Comparison of ENCODE assay signal across 25 mouse cellular contexts in the genomic region with DNA sequence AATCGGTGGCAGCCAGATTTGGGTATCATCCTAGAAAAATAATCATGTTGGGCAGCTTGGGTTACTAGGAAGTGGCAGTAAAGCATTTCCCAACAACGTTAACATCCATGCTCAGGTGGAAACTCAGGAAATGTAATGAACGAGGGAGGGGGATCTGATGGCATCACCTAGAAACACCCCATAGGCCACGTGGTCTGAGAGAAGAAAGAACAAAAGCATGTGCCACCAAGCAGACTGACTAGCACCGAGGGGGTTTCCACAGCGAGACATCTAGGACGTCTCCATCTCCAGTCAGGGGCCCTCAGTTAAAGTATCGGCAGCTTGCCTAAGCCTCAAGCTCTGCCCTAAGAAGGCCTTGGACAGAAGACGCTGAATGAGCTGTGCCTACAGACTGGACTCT. TPM values are rescaled to one million over a fixed set of nuclear protein-coding genes. Genes with fewer than 3 reads are reported as not detected.
DNase-seq lines count a peak whose midpoint lies in the region; ATAC-seq lines count a peak whose summit lies in the region.
"Had no signal": no experiment of that assay in that cellular context is flagged by ENCODE, and none has a peak within 500 bp of the region (broad histone marks: within the 10 kb centered on the region; RNA-seq: fewer than 3 reads in every experiment).

No protein-coding gene starts in this region.

- no peak overlapping the region for H3K27ac ChIP-seq in kidney, embryonic 14.5 days (ENCODE audit: low read depth, low read length)
- H3K27ac ChIP-seq: embryonic facial prominence, embryonic 10.5 days; embryonic facial prominence, embryonic 13.5 days; forebrain, embryonic 12.5 days; forebrain, embryonic 15.5 days; heart, adult 2 months; heart, embryonic 10.5 days; heart, embryonic 13.5 days; hindbrain, embryonic 12.5 days; hindbrain, embryonic 15.5 days; intestine, embryonic 15.5 days had no signal

- H3K4me2 ChIP-seq in kidney, embryonic 14.5 days (replicated peaks; ENCODE audit: low read depth, low read length) = no peak overlapping the region
- H3K4me2 ChIP-seq: embryonic facial prominence, embryonic 13.5 days; forebrain, embryonic 12.5 days; forebrain, embryonic 15.5 days; heart, embryonic 13.5 days; hindbrain, embryonic 12.5 days; hindbrain, embryonic 15.5 days; intestine, embryonic 15.5 days had no signal

- no peak overlapping the region for H3K9ac ChIP-seq in kidney, embryonic 14.5 days (ENCODE audit: low read depth, low read length)
- H3K9ac ChIP-seq: embryonic facial prominence, embryonic 13.5 days; forebrain, embryonic 12.5 days; forebrain, embryonic 15.5 days; heart, embryonic 13.5 days; hindbrain, embryonic 12.5 days; hindbrain, embryonic 15.5 days; intestine, embryonic 15.5 days had no signal

- peak; percentile 60 for ATAC-seq in CD4-positive, CD25-positive, alpha-beta regulatory T cell, adult 4 months
- peak; percentile 58 for ATAC-seq in inflammation-experienced regulatory T-cells, adult 6 months
- no peak for ATAC-seq in kidney, embryonic 14.5 days (ENCODE audit: low FRiP score, low TSS enrichment)
- ATAC-seq: forebrain, embryonic 15.5 days; intestine, embryonic 15.5 days had no signal

- H3K4me1 ChIP-seq in kidney, embryonic 14.5 days (ENCODE audit: control insufficient read depth, insufficient read depth, low read length) = no peaks in the 10 kb centered on the region
- H3K4me1 ChIP-seq: embryonic facial prominence, embryonic 13.5 days; forebrain, embryonic 12.5 days; hindbrain, embryonic 12.5 days; hindbrain, embryonic 15.5 days; intestine, embryonic 15.5 days had no signal

- no peak overlapping the region for H3K4me3 ChIP-seq in kidney, embryonic 14.5 days (ENCODE audit: low read length)
- H3K4me3 ChIP-seq: embryonic facial prominence, embryonic 10.5 days; embryonic facial prominence, embryonic 13.5 days; erythroblast, embryonic 14.5 days; forebrain, embryonic 12.5 days; forebrain, embryonic 15.5 days; heart, adult 2 months; heart, embryonic 10.5 days; heart, embryonic 13.5 days; hindbrain, embryonic 12.5 days; hindbrain, embryonic 15.5 days; intestine, embryonic 15.5 days had no signal

- DNase-seq in heart, adult 11 months = peak; percentile 72
- no peak for DNase-seq in heart, postnatal 4 days
- no peak for DNase-seq in lung, postnatal 36 days
- DNase-seq: adrenal gland, postnatal 10 days; adrenal gland, postnatal 36 days; cerebellum, postnatal 10 days; cerebellum, postnatal 36 days; embryo, embryonic 11 days; gastrocnemius, postnatal 25 days; heart, postnatal 14 days; kidney, adult 11 months had no signal

- 87% methylated on average over 9 of the region's 9 CpGs for WGBS in kidney, embryonic 14.5 days

- H3K27me3 ChIP-seq in kidney, embryonic 14.5 days (ENCODE audit: control insufficient read depth, insufficient read depth, low read length) = no peaks in the 10 kb centered on the region
- H3K27me3 ChIP-seq: embryonic facial prominence, embryonic 13.5 days; forebrain, embryonic 12.5 days; forebrain, embryonic 15.5 days; heart, embryonic 13.5 days; hindbrain, embryonic 12.5 days; hindbrain, embryonic 15.5 days; intestine, embryonic 15.5 days had no signal

- H3K9me3 ChIP-seq in kidney, embryonic 14.5 days (ENCODE audit: control insufficient read depth, low read length) = no peaks in the 10 kb centered on the region
- H3K9me3 ChIP-seq: embryonic facial prominence, embryonic 10.5 days; embryonic facial prominence, embryonic 13.5 days; forebrain, embryonic 12.5 days; forebrain, embryonic 15.5 days; heart, embryonic 10.5 days; heart, embryonic 13.5 days; hindbrain, embryonic 12.5 days; hindbrain, embryonic 15.5 days; intestine, embryonic 15.5 days had no signal

- H3K36me3 ChIP-seq in kidney, embryonic 14.5 days (ENCODE audit: control insufficient read depth, insufficient read depth, low read length) = no peaks in the 10 kb centered on the region
- H3K36me3 ChIP-seq: embryonic facial prominence, embryonic 10.5 days; embryonic facial prominence, embryonic 13.5 days; forebrain, embryonic 12.5 days; forebrain, embryonic 15.5 days; heart, embryonic 10.5 days; heart, embryonic 13.5 days; hindbrain, embryonic 12.5 days; hindbrain, embryonic 15.5 days; intestine, embryonic 15.5 days had no signal

RNA-seq across cellular contexts. Expression of a gene that starts 21.0 kb away (rescaled TPM):
- 10 to 100 TPM; 16.3 to 19.4 TPM for total RNA-seq in heart, postnatal 4 days (2021)
- 10 to 100 TPM; 10.6 to 12.2 TPM for polyA plus RNA-seq in CD4-positive, CD25-positive, alpha-beta regulatory T cell, adult 4 months (2017; shearing (Covaris generic))
- 10 to 100 TPM in 2 of 3 experiments, 1 to 10 TPM in 1; 5.0 to 12.7 (median 12.0) TPM for polyA plus RNA-seq in inflammation-experienced regulatory T-cells, adult 6 months (2017; shearing (Covaris generic))
- 9.4 and 17.8 TPM in 2 replicates for polyA plus RNA-seq in kidney, embryonic 14.5 days (2014; fragmentation: Nextera tagmentation; extraction: Ambion mirVana)
